Mouse (Mus musculus): ENCODE results near the gene Kcnk7.
A peak's percentile ranks its signal among the peaks of the same experiment; 100 is the strongest.

Gene Kcnk7

GRCm38 (mm10) chr19:5725767-5726515 is 21.8 kb downstream of the Kcnk7 start, which contains the start of gene Ehbp1l1:
TSS of gene Ehbp1l1 (minus strand) at chr19:5726317.
- peak; percentile 76 for DNase-seq (ENCODE audit: low read depth)

- peak; percentile 76 for DNase-seq (ENCODE audit: low read depth)
Observed at GRCm38 (mm10) chr19:5726961-5727578, 22.9 kb downstream of the Kcnk7 start.

- DNase-seq (ENCODE audit: low read depth), result peak; percentile 91
Observed at GRCm38 (mm10) chr19:5727701-5728100, 23.5 kb downstream of the Kcnk7 start.

- peak; percentile 38 for DNase-seq (ENCODE audit: low read depth)
Observed at GRCm38 (mm10) chr19:5728631-5729443, 24.7 kb downstream of the Kcnk7 start.

GRCm38 (mm10) chr19:5729444-5729815 is 25.3 kb downstream of the Kcnk7 start, which contains the start of gene Fam89b:
TSS of gene Fam89b (minus strand) at chr19:5729653.
- peak; percentile 82 for DNase-seq (ENCODE audit: low read depth)

GRCm38 (mm10) chr19:5730314-5731186 is 26.4 kb downstream of the Kcnk7 start:
- DNase-seq (ENCODE audit: low read depth), result no peak

- peak; percentile 98 for DNase-seq (ENCODE audit: low read depth)
Observed at GRCm38 (mm10) chr19:5731264-5731978, 27.3 kb downstream of the Kcnk7 start.

GRCm38 (mm10) chr19:5734325-5734724 is 30.2 kb downstream of the Kcnk7 start:
- no peak for DNase-seq (ENCODE audit: low read depth)

GRCm38 (mm10) chr19:5739446-5739845 is 35.3 kb downstream of the Kcnk7 start:
- no peak for DNase-seq (ENCODE audit: low read depth)

- DNase-seq (ENCODE audit: low read depth), result no peak
Observed at GRCm38 (mm10) chr19:5740320-5741317, 36.5 kb downstream of the Kcnk7 start, which contains the start of gene Ltbp3. TSS of gene Ltbp3 (plus strand) at chr19:5740904.

GRCm38 (mm10) chr19:5741641-5742240 is 37.6 kb downstream of the Kcnk7 start:
- DNase-seq (ENCODE audit: low read depth), result peak; percentile 21

- DNase-seq (ENCODE audit: low read depth), result no peak
Observed at GRCm38 (mm10) chr19:5742241-5742641, 38.1 kb downstream of the Kcnk7 start.

- DNase-seq (ENCODE audit: low read depth), result peak; percentile 94
Observed at GRCm38 (mm10) chr19:5743576-5743975, 39.4 kb downstream of the Kcnk7 start.

GRCm38 (mm10) chr19:5745756-5746710 is 41.9 kb downstream of the Kcnk7 start:
- DNase-seq (ENCODE audit: low read depth), result no peak

GRCm38 (mm10) chr19:5746907-5747363 is 42.8 kb downstream of the Kcnk7 start:
- no peak for DNase-seq (ENCODE audit: low read depth)

- peak; percentile 39 for DNase-seq (ENCODE audit: low read depth)
Observed at GRCm38 (mm10) chr19:5749476-5749875, 45.3 kb downstream of the Kcnk7 start.

GRCm38 (mm10) chr19:5750951-5751350 is 46.8 kb downstream of the Kcnk7 start:
- no peak for DNase-seq (ENCODE audit: low read depth)

- DNase-seq (ENCODE audit: low read depth), result no peak
Observed at GRCm38 (mm10) chr19:5751742-5752141, 47.6 kb downstream of the Kcnk7 start.

All from 416B (cell line).